Mouse (Mus musculus) adrenal gland, postnatal 14 days (tissue): ENCODE results near the gene Elmo1. TPM values are rescaled to one million over a fixed set of nuclear protein-coding genes. Genes with fewer than 3 reads are reported as not detected.

Experiments used
- DNase-seq: peaks from one replicate; pipeline ENCODE4 v3.0.0; 2021; ENCODE audit warnings: mixed read lengths
- total RNA-seq: library from RNA; stranded (reverse); gene quantifications from 2 replicates; pipeline ENCODE4 v1.2.3, GENCODE M21; 2021

The Elmo1 gene
- total RNA-seq, 1 experiment from 2014 or later, result 19.2 TPM

DNA sequence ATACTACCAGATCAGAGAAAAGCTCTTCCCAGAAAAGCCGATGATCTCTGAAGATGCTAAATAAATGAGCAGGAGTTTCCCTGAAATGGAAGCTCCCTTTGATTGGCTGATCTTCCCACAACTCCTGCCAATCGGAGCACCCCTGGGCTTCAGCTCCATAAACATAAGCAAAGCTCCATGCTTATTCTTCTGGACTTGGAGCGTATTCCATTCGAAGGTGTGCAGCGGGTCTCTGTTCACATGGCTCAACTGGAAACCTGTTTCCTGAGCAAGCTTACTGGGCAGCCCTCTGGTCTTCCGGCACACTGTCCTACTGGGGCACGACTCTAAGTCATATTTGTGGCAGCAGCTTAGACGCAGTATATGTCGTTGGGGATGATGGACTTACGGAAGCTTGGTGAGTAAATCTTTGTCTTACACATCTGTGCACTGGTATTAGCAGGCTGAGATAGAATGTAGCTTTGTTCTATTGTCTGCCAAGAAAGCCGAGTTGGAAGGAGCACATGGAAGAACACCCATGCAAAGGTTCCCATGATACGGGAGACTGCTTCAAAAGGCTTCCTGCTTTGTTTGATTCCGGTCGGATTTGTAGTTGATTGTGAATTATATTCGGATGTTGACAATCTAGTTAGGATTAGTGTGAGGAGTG lies 382.6 kb downstream of the Elmo1 start:
- DNase-seq, result no peak

DNA sequence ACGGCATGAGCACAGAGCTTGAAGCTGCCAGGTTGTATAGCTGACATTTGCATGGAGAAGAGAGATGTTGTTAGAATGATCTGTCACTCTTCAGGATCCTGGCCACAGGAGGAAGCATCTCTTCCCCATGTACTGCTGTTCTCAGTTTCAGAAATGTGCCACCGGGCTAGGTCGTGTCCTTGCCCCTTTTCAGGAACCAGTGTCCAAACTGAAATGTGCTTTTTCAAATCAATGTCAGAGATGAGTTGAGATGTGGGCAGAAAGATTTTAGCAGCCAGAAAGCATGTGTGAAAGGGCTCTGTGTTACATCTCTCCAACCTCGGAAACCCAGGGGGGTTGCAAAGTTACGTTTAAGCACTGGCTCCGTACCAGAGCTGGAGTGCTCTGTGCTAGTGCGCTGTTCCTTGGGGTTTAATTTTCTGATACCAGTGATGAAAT lies 383.3 kb downstream of the Elmo1 start:
- no peak for DNase-seq

DNA sequence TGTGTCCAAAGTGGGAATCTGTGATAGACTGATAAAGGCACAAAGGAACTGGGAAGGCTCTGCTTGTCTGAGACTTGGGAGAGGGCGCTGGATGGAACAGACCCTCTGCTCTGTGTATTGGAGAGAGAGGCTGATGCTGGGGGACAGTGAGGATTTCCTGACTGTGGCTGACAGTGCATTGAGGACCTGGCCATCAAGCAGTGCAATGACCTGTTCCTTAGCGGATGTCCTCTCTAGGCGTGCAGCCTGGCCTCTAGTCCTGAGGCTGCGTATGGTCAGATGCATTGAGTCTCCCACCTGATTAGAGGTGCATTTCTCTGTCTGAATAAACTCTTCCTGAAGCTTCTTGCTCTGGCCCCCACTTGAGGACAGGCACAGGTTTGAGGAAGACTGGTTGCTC lies 384.2 kb downstream of the Elmo1 start:
- no peak for DNase-seq

DNA sequence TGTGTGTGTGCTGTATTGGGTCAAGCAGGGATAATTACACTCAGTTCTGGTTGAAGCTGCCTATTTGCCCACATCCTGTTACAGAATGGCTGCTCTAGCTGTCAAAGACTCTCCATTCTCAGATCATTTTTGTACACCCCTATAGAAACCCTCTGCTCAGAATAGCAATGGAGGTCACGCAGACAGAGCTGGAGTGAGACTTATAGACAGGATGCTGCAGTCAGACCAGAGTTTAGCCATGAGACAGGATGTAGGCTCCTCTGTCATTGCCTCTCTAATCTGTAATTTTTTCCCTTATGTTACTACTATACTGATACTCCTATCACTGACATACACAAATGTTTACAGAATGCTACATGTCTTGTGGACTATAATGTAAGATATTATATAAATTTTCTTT lies 391.4 kb downstream of the Elmo1 start:
- DNase-seq, result no peak

DNA sequence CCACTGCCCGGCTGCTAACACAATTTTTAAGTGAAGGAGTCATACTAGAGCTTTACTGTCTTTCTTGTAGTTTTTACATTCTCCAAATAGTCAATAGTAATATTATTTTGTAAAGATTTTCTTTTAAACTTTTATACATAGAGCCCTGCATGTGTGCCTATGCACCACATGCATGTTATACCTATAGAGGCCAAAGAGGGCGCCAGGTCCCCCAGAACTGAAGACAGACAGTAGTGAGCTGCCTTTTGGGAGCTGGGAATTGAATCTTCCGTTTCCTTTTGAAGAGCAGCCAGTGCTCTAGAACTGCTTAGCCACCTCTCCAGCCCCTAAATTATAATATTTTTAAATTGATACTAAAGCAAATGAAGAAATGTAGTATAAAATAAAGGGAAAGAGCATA lies 398.7 kb downstream of the Elmo1 start:
- peak; percentile 26 for DNase-seq

DNA sequence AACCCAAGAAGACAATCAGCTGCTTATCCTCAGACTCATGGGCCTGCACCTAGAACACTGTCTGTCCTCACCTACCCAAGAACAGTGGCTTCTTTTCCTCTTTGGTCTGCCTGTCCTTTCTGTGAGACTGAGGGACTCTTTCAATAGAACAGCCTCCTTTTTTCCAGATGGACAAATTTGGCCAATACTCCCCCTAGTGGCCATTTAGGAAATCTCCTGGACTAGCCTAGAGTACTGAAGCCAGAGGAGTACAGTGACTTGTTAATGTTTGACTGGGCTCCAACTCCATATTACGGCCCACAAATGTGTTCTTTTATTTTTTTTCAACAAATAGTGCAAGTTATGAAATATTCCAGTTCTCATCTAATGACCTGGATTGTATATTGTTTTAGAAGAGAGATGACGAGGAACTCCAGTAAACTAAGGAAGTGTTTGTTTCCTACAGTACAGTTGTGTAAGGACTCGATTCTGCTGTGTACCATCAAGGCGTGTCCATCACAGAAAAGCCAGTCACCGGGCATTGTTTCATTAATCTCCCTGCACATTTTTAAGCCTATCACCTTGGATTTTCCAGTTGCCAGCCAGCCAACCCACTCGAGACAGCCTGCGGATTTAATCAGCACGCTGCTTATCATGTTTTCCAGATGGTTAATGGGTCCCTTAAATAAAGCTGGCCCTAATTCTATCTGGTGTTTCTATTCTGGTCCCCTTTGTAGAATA lies 399.5 kb downstream of the Elmo1 start:
- peak; percentile 21 for DNase-seq

DNA sequence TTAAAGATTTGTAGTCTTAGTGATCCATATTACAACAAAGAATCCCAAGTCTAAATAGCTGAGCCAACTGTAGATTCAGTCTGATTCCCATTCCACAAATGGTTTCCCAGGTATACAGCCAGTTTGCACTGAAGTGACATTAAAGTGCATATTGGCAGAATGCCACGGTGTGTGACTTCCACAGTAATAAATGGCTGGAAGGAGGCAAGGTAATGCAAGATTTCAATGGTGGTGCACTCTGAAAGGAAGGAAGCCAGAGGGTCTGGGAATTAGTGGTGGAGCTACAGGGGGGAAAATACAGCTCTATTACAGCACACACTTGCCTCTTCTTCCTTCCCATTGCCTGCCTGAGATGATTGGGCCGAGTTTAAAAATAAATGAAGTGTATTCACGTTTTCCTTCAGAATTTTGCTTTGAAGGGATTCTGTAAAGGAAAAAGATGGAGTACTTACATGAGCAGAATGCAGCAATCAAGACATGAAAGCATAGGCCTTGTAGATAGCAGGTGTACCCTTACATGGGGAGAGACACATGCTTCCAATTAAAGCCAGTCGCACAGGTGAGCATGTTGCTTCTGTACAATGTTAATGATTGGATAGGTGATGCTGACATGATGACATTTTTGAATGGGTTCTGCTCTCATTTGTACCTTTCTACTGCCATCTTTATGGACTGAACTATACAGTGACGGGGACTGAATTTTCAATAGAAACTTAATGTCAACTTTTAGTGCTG lies 400.6 kb downstream of the Elmo1 start:
- DNase-seq, result no peak

DNA sequence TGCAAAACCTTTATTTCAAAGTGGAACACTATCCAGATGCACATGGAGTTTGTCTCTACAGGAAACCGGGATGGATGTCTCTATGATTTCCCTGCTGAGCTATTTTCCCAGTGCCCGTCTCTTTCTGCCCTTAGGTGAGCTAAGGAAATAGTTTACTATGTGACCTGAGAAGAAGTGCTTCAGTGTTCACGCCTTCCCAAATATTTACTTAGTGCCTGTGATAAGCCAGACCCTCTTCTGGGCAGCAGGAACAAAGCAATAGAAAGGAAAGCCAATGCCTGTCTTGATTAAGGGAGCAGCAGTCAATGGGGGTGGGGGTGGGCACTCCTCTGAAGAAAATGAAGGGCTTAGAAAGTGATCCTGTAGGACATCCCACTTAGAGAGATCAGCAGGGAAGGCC lies 401.3 kb downstream of the Elmo1 start:
- DNase-seq, result no peak

DNA sequence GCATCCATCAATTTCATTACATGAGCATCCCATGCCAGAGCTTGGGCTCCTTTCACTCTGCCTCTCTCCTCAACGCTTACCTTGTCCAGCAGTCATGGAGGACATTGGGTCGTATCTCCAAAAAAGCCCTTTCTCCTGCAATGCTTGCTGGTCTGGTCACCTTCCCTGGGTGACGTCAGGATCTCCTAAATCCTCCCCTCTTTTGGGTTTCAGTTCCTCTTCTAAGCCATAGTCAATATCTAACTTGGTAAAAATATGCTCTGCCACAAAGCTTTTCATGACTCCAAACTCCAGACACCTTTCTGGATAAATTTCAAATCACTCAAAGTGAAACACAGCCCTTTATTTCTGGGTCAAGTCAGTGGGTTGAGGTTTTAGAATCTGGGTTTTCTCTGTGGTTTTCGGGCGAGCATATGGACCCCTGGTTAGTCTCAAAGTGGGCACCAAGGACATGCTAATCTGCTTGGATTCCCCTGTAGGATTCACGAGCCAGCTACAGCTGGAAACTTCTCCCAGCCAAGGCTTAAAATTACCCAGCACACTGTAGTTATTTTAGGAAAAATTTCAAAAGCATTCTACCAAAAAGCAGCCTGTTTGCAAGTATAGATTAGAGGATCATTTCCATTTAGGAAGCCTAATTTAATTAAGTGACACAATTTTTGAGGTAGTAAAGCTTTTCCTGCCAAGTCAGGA lies 403.8 kb downstream of the Elmo1 start:
- no peak for DNase-seq

DNA sequence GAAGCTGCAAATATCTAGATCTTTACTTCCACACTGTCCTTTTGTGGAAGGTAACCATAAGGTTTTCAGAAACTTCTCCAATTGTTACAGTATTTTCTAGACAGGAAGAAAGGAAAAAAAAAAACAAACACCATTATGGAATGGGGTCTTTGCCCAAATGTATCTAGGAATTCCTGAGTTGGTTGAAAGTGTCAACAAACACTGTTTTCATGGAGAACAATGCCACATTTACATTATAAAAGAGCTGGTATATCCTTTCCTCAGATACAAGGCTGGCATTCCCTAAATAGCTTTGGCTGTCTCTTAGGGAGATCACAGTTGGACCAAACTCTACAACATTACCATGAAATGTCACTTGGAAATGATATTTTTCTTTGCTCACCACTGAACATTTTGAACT lies 411.5 kb downstream of the Elmo1 start:
- DNase-seq, result no peak

DNA sequence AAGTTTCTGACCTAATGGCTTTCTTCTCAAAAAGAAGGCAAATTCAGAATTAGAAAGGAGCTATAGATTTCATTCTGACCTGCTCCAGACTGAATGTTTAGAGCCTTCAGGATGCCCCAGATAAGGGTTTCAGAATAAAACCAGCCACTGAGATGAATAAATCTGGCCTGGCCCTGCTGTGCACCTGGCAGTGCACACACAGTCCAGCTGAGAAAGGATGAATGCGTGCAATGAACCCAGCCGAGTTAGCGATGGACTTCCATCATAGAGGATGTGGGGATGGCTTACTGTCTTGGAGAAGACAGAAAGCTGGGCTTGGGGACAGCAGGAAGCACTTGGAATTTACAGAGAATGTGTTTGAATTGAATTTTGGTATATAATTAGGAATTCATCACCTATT lies 413.0 kb downstream of the Elmo1 start:
- DNase-seq, result no peak

DNA sequence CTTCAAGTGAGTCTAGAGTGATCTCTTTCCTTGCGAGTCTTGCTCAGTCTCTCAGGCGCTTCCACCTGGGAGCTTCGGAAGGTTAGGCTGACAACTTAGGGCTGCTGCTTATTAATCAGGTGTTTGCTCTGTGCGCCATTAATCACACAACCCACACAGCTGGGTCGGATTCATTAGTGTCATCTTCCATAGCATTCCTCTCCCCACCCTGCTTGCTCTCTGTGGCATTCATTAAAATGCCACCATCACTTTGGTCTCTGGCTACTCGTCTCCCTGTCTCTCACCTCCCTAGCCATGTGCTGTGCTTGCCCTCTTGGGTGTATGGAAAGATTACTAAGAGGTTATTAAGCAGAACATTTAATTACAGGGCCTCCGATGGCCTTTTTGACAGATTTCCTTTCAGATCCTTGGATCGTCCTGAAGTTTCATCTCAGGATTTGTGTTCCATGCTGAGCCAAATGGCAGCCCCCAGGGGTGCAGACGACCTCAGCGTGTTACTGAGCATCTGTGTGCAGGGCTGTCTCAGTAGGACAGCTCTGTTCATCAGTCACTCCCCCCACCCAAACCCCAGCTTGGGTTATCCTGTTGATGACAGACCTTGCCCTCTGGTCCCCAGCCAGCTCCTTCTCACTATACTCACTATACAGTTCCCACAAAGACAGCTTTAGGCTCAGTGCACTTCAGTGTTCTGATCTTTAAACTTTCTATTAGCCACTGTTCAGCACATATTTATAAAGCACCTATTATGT lies 417.2 kb downstream of the Elmo1 start:
- no peak for DNase-seq

DNA sequence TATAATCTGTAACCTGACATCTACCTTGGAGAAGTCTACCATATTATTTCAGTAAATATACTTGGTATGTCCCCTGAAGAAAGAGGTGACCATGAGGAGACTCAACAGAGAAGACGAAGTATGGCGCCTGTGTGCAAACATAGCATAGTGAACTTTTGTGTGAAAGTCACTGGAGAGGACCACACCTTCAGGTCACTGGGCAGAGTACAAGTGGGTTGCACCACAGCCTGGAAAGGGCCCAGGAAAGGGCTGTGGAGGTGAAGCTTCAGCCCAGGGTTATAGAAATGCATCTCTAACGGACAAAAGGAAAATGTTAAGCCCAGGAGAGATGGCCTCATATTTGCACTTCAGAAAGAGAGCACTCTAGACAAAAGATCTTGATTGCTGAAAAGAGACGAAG lies 420.6 kb downstream of the Elmo1 start:
- no peak for DNase-seq

DNA sequence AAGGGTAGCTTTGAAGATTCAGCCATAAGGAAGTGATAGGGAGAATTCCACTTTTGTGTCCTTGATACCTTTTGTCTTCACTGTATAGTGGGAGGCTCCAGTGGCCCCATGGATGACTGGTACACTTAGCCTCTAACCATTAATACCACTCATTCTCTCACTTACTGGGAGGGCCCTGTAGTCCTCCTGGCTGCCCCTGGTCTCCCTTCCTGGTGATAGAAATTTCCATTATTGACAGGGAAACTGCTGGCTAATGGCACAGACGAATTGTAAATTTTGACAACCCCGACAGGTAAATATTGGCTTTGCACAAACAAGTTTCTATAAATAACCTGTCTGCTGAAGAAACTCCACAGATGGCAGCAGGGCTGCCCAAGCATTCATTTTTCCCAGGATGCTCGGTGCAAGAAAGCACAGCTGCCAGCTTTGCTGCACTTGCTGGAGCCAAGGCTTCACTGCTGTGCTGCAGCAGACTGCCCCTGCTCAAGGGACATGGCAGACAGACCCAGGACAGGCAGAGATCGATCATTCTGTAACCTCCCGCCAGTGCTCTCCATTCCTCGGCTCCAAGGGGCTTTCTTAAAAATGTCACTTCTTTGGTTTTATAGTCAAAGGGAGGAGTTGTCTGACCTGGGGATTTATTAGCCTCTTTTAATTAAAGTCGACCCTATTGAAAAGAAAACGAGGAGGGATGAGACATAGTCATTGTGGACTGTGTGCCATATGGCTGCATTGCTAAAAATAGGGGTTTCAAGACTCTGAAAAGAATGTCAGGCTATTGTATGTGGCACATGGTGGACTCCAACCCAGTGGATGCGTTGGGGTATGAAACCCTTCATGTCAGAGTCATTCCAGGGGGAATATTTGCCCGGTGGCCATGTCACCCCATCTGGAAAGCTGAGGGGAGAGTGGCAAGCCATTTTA lies 422.2 kb downstream of the Elmo1 start:
- DNase-seq, result no peak

DNA sequence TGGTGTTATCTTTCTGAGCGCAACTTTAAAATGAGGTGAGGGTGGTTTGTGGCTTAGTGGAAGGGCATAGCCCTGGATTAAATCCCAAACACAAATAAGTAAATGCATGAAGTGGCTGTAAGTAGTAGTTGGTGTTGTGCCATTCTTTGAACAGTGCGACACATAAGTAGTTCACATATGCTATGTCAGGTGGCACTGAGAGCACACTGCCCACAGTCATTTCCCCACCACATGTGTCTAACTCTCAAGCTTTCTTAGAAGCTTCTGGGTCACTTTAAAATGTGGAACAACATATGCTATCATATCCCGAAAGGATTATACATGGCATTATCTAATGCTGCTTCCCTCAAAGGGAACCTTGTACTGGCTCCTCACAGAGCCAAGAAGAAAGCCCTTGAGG lies 424.3 kb downstream of the Elmo1 start:
- DNase-seq, result no peak

DNA sequence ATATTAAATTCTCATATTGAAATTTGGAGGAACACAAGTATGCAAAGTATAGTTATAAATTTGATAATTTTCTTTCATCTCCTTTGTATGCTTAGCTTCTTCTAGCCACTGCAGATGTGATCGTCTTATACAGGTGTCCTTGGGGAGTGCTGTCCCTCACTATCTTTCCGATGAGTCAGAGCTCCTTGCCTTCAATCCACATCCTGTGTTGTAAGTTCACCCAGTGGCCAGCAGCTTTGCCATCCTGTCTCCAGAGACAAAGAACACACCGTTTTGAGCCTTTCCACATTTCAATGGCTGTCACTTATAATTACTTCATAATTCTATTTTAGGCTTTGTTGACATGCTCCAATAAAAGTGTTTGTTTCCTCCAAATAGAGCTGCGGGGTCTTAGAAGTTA lies 425.7 kb downstream of the Elmo1 start:
- DNase-seq, result no peak

DNA sequence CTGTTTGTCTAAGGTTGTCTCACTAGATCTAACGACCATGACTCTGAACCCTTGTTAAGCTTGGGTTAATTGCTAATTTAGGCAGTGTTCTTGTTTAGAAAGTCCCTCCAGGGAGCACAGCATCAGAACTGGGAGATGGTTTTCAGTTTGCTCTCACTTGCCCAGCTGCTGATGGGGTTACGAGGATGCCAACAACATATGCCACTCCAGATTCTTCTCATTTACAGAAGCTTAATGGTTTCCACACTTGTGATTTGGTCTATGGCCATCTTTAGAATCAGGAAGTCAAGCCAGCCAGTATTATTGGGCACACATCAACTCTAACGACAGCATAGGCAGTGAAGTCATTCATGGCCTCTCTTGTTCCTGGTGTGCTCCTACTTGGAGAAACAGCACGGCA lies 427.3 kb downstream of the Elmo1 start:
- no peak for DNase-seq

DNA sequence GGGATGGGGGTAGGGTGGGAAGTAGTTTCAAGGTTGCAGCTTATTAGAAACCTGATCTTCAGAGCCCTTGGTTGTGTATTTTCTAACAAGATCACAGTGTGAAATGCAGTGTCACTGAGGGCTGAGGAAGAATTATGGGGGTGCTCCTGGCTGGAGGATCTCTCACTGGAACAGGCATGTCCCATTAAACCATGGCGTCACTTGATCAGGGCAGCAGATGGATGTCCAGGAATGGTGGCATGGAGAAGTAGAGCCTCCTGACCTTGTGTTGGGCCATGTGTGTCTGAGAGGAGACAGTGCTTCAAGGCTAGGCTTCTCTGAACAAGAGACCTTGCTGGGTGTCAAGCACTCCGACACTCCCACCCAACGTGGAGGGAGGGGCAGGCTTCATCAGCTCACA lies 431.1 kb downstream of the Elmo1 start:
- no peak for DNase-seq

DNA sequence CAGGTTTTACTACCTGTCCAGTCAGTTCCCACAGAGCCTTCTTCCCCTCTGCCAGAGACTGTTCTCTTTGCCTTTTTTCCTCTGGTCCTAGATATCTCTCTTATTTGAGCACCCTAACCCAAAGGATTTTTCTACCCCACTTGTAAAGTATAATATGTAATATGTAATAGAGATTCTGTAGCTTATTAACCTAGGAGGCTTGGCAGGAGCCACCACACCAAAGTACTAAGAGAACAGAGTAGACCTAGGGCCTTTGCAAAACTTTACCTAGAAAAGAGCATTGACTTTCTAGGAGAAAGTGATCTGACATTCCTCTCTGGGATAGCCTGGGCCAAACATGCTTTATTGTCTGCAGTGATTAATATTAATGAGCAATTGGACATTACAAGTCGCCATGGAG lies 433.3 kb downstream of the Elmo1 start:
- no peak for DNase-seq

DNA sequence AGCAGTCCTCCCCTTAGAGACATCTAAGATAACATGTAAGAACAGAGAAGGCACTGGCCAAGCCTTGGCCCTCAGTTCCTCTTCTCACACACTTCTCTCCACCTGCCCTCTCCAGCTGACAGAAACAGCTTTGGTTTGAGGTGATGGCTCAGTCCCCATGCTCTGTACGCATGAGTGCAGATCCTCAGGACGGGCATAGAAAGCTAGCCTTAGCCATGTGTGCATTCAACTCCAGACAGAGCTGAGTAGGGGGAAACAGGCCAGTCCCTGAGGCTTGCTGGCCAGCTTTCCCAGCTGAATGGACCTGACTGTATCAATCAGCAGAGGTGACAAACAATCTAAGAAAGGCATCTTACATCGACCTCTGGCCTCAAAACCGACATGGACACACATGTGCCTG lies 435.4 kb downstream of the Elmo1 start:
- no peak for DNase-seq

DNA sequence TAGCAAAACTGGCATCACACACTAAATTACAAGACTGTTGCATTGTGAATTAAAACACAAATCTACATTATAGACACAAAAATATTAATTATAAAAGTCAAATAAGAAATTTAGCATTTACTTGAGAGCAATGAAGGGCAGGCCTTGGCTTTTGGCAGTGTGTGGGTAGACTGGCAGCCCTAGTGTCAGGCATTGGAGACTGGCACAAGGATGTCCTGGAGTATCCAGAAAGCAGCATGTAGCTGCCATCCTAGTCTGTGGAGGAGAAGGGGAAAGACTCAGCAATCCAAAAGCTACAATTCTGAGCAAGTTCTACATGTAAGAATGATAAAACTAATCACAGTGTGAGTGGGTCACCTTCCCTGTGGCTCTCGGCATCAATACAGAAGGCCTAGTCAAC lies 446.7 kb downstream of the Elmo1 start:
- no peak for DNase-seq
